8 mouse cellular contexts compared by ENCODE assay signal in genomic region chrX:145307174-145307573, GRCm38 (mm10). TPM values are rescaled to one million over a fixed set of nuclear protein-coding genes. Genes with fewer than 3 reads are reported as not detected.
DNase-seq lines count a peak whose midpoint lies in the region; ATAC-seq and TF ChIP-seq lines count a peak whose summit lies in the region.

No protein-coding gene starts in this region.

- H3K36me3 ChIP-seq in ES-Bruce4 (ENCODE audit: control insufficient read depth, insufficient read depth, low read length, poor library complexity, severe bottlenecking), result no peaks in the 10 kb centered on the region

- no peak overlapping the region for H3K4me3 ChIP-seq in ES-Bruce4 (ENCODE audit: low read depth, low read length)

- no peaks in the 10 kb centered on the region for H3K4me1 ChIP-seq in ES-Bruce4 (ENCODE audit: control insufficient read depth, insufficient read depth, low read length)

- peak; percentile 95 for ATAC-seq in granulocyte monocyte progenitor cell, adult 5-6 weeks (replicated peaks; ENCODE audit: poor library complexity, severe bottlenecking)

- intact Hi-C loops in heart, postnatal 25 days (cut with DNase I), result loop anchor here (10.0 kb wide), 1 partner anchor 902 kb away; no protein-coding TSS in a partner anchor
- intact Hi-C loops in left cerebral cortex, postnatal 10 days (cut with DNase I), result loop anchor here (2.0 to 10.0 kb wide), 2 partner anchors 622 to 904 kb away; partner anchors contain the start of genes Rtl4 and Trpc5

- TF ChIP-seq CTCF in ES-Bruce4 (IDR thresholded peaks at IDR 0.05; ENCODE audit: low read depth, low read length), result peak; percentile 5
- peak; percentile 62; the same call in 1 of the 2 replicates for TF ChIP-seq CTCF in brain, embryonic 14.5 days (IDR thresholded peaks at IDR 0.05; ENCODE audit: borderline replicate concordance, extremely low read depth, insufficient read depth, insufficient read length)

- no peak for TF ChIP-seq POLR2A in ES-Bruce4 (IDR thresholded peaks at IDR 0.05; ENCODE audit: insufficient read depth, low read length)
- TF ChIP-seq POLR2A in brain, embryonic 14.5 days (IDR thresholded peaks at IDR 0.05; ENCODE audit: borderline replicate concordance, extremely low read depth, insufficient read depth, insufficient read length, poor library complexity, severe bottlenecking), result no peak

- no peak overlapping the region for H3K9ac ChIP-seq in ES-Bruce4 (ENCODE audit: low read depth, poor library complexity, severe bottlenecking)

- peak; percentile 2 to 15 for DNase-seq in heart, adult 18-20 months
- no peak for DNase-seq in heart, postnatal 25 days (ENCODE audit: low spot score)
- DNase-seq in brain, embryonic 14.5 days (ENCODE audit: low read depth), result peak; percentile 74
- DNase-seq in left cerebral cortex, postnatal 10 days (ENCODE audit: extremely low spot score in 1 of 2, low spot score in 2 of 2), result peak; percentile 18 to 19
- peak; percentile 12 for DNase-seq in neural tube, embryonic 10.5 days (ENCODE audit: extremely low spot score, low spot score)
- no peak for DNase-seq in T-cell, adult 2 months (ENCODE audit: low spot score)

- TF ChIP-seq EP300 in ES-Bruce4 (IDR thresholded peaks at IDR 0.05; ENCODE audit: insufficient read depth, low read depth, low read length), result no peak

- H3K9me3 ChIP-seq in ES-Bruce4 (replicated peaks; ENCODE audit: control insufficient read depth, insufficient read depth, low read length, poor library complexity, severe bottlenecking), result no peaks in the 10 kb centered on the region

- no peaks in the 10 kb centered on the region for H3K27me3 ChIP-seq in ES-Bruce4 (ENCODE audit: control insufficient read depth, insufficient read depth, low read length, poor library complexity, severe bottlenecking)

- no peak overlapping the region for H3K27ac ChIP-seq in ES-Bruce4 (ENCODE audit: insufficient read depth, low read length)

RNA-seq across cellular contexts. Expression of gene Lhfpl1, which starts 41.7 kb away (rescaled TPM):
- not detected for total RNA-seq in heart, adult 18-20 months (2021)
- not detected for total RNA-seq in heart, postnatal 25 days (2021)
- not detected in 2 replicates for polyA plus RNA-seq in ES-Bruce4 (2011; ENCODE audit: insufficient read depth, insufficient read length, low read depth, missing spikeins)
- polyA plus RNA-seq in brain, embryonic 14.5 days (2012; rRNA removed), result 0.12 and 0.20 TPM in 2 replicates
- not detected in 2 replicates for total RNA-seq in granulocyte monocyte progenitor cell, adult 5-6 weeks (2014; fragmentation: Nextera tagmentation)
- total RNA-seq in granulocyte monocyte progenitor cell, adult 5-6 weeks (2017), result not detected in 2 replicates
- under 1 TPM; 0.24 to 0.85 TPM for total RNA-seq in left cerebral cortex, postnatal 10 days (2021)

Comparison
In these comparisons a context has a peak if more than half of its experiments do, and no peak if none do; other contexts are left out.
1. DNase-seq: peak in heart, adult 18-20 months (2 of 2), brain, embryonic 14.5 days (single experiment), left cerebral cortex, postnatal 10 days (2 of 2) and neural tube, embryonic 10.5 days (single experiment); none in heart, postnatal 25 days (single experiment) and T-cell, adult 2 months (single experiment).